Mouse (Mus musculus) cerebellum, adult 2 months (tissue): ENCODE measurements around the gene Amotl1.

Experiments
- CTCF ChIP-seq: fragments of 200-500 bp; IDR thresholded peaks from 2 replicates; pipeline ENCODE4 v1.5.1; 2011; ENCODE audit warnings: low read depth, mild to moderate bottlenecking, control low read depth, low read length, moderate library complexity, borderline replicate concordance; ENCODE audit not compliant: insufficient read depth
- POLR2A ChIP-seq: fragments of 200-500 bp; IDR thresholded peaks from 2 replicates; pipeline ENCODE4 v1.6.1; 2011; ENCODE audit warnings: low read length, control low read depth, borderline replicate concordance; ENCODE audit not compliant: insufficient read depth

- no peak for TF ChIP-seq CTCF
- TF ChIP-seq POLR2A = no peak
These were observed 24.7 kb downstream of the Amotl1 start for GRCm38 (mm10) chr9:14620107-14620506.
